Mouse (Mus musculus): ENCODE results near the gene Dcun1d2.

The Dcun1d2 gene

DNA sequence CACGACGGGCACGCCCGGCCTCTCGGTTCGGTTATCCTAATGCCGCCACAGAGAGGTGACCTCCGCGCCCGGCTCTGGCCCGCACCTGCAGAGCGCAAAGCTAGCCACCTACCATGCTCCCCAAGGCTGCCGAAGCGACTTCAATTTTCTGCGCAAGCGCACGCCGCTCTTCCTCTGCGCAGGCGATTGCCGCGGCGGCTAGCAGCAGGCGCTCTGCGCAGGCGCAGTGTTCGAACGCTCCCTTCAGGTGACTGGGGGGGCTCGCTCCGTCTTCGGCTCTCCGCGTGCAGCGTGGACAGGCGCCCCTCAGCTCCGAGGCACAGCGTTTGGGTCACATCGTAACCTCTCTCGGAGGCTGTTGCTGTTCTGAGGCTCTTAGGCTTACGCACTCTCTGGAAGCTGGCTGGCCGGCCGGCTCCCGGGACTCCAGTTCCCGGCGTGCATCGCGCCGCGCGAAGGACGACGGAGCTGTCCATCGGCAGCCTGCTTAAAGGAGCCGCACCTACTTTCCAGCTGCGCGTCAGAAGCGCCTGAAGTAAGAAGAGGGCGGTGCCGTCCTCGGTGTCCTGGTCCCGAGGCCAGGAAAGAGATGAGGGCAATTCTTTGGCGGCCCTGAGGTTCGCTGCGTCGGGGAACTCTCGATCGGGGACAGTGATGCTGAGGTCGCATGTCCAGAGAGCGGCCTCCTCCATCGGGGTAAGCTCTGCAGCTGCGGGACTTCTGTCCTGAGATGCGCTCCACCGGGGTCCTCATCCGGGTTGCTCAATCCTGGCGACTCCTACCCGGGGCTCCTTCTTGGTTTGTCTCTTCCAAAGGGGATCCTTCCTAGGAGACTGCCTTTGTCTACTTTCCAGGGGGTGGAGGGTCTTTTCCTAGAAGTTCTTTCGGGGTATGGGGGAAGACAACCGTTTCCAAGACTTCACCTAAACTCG is at the start of gene Dcun1d2, which contains the start of gene Tmco3:
Dcun1d2 (minus strand) TSS at position 440 of the 932 bp plus-strand sequence.
Tmco3 (plus strand) TSS at position 499 of the 932 bp plus-strand sequence.
- peak; percentile 97 for DNase-seq (ENCODE audit: low read depth)

DNA sequence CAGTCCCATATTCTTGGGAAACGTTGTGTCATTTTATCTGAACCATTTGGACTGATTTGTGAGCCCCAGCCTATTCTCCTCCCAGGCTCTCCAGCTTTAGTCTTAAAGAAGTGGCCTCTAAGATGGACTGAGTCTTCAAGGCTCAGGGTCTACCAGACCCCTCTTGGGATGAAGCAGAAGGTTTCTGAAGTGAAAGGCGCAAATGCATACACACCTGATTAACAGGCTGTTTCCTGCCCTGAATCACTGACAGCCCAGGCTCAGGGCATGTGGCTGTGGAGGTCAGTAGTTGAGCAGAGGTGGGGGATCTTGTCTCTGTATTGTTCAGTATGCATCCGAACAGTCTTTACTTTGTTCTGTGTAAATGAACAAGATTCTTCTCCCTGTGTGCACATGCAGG is 49.7 kb upstream of the Dcun1d2 start:
- no peak for DNase-seq (ENCODE audit: low read depth)

DNA sequence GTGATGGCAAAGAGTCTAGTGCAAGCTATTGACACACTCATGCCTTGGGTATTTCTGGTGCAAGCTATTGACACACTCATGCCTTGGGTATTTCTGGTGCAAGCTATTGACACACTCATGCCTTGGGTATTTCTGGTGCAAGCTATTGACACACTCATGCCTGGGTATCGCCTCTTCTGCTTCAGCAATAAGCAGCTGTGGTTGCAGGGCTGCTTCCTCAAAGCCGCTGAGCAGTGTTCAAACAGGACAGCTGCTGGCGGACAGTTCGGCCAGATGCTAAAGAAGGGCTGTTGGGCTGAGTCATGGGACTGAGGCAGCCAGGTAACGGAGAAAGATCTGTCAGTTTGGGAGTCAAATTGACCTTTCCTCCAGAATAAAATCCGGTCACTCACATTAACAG is 49.3 kb upstream of the Dcun1d2 start:
- DNase-seq (ENCODE audit: low read depth): peak; percentile 85

DNA sequence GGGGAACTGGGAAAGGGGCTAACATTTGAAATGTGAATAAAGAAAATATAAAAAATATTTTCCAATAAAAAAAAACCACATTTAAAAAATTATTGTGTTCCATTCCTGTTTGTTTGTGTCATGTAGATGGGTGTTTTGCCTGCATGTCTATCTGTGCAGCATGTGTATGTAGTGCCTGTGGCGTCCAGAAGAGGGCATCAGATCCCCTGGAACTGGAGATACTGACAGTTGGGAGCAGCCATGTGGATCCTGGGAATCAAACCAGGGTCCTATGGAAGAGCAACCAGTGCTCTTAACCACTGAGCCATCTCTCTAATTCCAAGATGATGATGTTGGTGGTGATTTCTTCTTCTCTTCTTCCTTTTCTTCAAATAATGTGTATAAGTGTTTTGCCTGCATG is 46.7 kb upstream of the Dcun1d2 start:
- peak; percentile 37 for DNase-seq (ENCODE audit: low read depth)

DNA sequence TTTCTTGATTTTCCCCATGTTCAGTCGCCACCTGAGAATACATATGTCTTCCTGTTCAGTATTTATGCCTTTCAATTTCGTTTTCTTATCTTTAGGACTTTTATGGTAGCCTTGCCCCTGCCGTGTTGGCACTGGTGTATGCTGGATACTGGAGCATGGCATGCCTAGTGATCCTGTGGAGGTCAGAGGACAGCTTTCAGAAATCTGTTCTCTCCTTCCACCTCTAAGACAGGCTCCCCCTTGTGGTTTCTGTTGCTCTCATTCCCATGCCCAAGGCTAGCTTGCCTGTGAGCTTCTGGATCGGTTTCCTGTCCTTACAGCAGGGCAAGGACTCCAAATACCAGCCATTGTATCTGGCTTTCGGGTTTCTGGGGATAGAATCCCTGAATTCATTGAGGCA is 38.7 kb upstream of the Dcun1d2 start:
- peak; percentile 60 for DNase-seq (ENCODE audit: low read depth)

DNA sequence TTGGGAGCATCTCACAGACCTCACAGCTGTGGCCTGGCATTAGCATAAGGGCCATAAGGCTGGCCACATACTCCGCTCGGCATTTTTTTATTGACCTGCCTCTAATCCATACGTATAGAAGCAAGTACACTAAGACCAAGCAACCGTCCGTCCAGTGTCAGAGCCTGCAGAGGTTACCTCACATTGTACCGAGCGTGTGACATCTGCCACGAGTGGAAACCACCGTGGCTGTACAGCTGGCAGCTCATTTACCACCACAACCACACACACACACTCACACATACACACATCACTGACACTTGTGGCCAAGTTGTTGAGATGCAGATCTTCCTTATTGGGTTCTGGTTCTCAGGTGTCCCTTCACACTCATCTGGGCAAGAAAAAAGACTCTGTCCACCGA is 28.7 kb upstream of the Dcun1d2 start:
- DNase-seq (ENCODE audit: low read depth): no peak

DNA sequence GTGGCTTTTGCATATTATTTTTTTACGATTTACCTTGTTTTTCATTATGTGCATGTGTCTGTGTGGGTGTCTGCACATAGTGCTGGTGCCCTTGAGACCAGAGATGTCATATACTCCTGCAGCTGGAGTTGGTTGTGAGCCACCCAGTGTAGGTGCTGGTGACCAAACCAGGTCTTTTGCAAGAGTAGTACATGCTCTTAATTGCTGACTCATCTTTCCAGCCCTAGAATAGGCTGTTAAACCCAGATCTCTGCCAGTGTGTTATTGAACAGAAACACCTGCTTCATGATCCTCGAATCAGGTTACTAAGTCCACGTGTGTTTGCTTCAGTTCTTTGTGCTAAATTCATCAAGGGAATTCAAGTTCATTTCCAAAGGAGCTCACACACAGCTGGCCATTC is 27.0 kb upstream of the Dcun1d2 start:
- peak; percentile 28 for DNase-seq (ENCODE audit: low read depth)

DNA sequence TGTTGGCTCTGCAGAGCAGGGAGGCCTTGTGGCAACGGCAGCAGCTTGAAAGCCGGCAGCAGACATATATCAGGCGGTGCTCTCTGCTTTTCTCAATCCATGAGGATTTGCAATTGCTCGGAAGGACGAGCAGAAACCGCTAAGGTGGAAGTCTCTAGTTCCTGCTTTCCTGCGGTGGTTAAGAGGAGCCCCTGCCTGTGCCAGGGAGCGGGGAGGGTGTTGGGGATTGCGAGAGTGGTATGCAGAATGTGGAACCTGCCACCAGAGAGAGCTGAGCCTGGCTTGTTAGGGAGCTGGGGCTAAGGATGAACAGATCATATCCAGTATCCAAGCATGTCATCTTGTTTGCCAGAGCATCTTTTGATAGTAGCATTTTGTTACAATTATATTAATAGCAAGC is 19.0 kb upstream of the Dcun1d2 start:
- peak; percentile 31 for DNase-seq (ENCODE audit: low read depth)

DNA sequence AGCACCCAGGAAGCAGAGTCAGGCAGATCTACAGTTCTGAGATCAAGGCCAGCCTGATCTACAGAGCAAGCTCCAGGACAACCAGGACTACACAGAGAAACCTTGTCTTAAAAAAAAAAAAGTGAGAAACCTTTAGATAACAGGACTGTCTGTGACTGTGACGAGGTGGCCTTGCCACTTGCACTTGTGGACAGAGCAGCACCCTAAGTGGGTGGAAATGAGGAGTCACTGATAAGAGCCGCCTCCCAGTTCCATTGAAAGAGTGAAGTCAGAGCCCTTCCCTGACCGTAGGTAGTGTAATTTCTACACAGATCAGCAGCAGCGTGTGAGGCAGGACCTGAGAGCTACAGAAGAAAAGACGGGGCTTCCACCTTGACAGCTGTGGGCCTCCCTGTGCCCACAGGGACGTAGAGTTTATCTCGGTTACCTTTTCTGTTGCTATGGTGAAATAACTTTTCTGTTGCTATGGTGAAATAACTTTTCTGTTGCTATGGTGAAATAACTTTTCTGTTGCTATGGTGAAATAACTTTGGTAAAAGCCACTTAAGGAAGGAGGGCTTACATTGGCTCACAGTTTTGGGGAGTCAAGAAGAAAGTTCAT is 18.5 kb upstream of the Dcun1d2 start:
- no peak for DNase-seq (ENCODE audit: low read depth)

DNA sequence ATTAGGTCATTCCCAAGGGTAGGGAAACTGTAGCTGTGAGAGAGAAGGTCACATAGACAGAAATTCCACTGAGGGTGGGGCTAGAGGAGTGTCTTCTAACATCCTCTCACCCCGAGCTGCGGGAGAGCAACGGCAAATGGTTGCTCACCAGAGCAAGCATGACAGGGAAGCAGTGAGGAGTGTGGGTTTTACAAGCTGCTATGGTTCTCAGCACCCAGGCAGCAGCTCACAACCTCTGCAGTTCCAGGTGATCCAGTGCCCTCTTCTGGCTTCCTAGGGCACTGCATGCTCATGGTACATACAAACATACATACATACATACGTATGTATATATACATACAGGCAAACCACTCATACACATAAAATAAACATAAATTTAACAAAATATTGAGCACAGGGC is 18.0 kb upstream of the Dcun1d2 start:
- no peak for DNase-seq (ENCODE audit: low read depth)

DNA sequence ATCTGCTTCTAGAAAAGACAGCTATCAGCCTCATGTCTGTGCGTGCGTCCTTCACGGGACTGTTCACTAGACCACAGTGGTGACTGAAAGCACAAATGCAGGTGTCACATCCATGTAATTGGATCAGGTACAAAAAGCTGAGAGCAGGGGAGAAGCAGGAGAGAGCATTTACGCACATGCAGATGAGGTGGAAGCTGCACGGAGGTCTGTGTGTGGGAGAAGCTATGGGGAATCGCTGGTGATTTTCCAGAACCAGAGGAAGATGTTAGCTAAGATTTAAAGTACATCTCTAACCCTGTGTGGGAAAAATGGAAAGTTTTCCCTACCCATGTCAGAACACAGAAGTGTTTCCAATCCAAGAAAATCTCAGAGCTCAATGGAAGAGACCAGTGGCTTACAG is 17.5 kb upstream of the Dcun1d2 start:
- DNase-seq (ENCODE audit: low read depth): no peak

DNA sequence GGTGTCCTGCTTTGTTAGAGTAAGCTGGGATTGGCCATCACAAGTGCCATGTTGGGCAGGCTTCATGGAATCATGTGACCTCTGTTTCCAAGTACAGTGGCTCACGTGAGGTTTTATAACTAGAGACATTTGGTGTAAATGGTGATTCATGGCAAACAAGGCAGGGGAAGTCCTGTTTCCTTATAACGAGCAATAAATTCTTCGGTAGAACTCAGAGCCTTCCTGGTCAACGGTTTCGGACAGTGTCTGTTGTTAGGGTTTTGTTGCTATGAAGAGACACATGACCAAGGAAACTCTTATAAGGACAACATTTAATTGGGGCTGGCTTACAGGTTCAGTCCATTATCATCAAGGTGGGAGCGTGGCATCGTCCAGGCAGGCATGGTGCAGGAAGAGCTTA is 13.1 kb upstream of the Dcun1d2 start:
- DNase-seq (ENCODE audit: low read depth): no peak

DNA sequence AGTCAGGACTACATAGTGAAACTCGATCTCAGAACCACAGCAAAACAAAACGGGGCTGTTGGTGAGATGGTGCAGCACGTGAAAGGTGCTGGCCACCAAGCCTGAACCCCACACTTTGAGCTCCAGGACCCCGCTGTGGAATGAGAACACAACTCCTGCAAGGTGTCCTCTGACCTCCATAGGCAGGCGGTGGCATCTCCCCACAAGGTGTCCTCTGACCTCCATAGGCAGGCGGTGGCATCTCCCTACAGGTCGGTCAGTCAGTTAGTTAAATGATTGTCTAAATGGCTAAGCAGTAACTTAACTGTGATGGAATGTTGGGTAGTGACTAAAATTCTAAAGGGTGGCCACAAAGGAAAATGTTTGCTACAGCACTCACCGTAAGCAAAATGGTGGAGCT is 11.6 kb upstream of the Dcun1d2 start:
- no peak for DNase-seq (ENCODE audit: low read depth)

DNA sequence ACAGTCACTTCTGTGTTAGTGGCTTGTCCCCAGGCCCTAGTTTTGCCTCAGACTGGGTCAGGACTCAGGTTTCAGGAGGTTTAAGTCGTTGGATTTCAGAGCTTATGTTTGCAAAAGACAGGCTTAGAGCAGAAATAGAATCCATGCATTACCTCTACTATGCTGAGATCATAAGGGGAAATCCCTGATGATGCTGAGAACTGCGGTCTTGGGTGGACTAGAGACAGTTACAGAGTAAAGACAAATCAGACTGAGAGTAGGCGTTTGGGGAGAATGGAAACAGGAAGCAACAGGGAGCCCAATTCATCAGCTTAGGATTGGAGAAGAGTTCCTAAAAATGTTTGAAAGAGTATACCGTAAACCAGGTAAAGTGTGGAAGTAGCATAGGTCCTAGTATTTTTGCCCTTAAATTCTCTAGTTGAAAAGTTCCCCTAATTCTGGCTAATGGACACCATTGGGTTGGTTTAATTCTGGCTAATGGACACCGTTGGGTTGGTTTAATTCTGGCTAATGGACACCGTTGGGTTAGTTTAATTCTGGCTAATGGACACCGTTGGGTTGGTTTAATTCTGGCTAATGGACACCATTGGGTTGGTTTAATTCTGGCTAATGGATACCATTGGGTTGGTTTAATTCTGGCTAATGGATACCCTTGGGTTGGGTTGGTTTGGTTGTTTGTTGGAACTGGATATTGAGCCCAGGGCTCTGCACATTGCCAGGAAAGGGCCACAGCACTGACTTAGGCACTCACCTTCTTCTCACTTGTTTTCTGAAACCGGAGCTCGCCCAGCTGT is 5.9 kb upstream of the Dcun1d2 start:
- no peak for DNase-seq (ENCODE audit: low read depth)

DNA sequence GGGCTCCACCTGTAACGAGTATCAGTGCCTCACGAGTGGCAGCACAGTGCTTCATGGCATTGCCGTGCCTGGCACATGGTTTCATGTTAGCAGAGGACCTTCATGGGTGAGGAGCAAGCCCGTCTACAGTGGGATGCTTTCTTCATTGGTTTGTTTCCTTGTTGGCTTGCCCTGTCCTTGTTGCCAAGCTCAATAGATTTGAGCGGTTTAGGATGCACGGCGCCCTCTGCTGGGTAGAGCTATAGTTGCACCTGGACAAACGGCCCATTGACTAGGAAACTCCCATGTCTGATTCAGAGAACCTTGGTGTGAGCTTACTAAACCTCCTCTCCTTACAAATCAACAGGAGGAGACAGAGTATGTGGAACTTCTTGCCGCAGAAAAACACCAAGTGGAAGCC is 4.4 kb upstream of the Dcun1d2 start:
- DNase-seq (ENCODE audit: low read depth): peak; percentile 81

DNA sequence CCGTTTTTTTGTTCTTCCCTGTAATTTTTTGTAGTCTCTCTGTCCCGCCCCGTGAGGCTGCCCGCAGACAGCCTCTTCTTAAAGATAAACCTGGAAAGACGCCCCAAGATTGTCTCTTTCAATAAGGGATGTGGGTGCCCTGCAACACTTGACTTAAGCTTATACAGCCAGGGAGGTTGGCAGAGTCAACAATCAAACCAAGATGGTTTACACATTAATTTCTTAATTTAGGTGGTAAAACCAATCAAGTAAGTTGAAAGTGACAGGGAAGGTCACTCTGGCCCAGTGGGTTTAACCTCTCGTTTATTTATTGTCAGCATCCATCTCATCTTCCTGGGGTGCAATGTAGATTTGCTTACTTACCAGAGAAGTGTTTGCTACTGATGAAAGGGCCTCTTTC is 715 bp upstream of the Dcun1d2 start:
- DNase-seq (ENCODE audit: low read depth): peak; percentile 11

DNA sequence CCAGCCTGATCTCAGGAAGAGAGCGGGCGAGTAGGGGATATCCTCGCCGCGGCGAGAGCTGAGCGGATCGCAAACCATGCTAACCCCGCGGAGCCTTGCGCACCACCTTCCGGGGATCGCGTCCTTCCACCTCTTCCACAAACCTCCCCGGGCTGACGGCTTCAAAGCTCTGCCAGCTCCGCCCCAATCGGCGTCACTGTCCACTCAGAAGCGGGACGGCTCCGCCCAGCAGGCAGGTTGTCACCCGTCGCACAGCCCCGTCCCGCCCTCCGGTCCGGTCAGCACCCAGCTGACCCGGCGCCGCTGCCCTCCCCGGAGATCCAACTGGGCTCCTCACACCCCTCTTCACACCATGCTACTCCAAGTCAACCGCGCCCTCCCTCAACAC is 633 bp downstream of the Dcun1d2 start:
- DNase-seq (ENCODE audit: low read depth): peak; percentile 94

DNA sequence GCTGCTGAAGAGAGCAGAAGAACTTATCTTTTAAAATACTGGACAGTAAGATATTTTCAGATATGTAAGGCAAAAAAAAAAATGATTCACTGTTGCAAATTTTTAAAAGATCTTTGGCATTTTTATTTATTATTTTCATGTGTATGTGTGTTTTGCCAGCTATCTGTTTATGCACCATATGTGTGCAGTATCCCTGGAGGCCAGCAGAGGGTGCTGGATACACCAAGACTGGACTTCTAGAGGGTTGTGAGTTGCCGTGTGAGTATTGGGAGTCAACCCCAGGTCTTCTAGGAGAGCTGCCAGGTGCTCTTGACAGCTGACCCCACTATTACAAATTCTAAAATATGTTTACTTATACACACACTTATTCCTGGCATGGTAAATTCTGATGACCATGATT is 4.7 kb downstream of the Dcun1d2 start:
- no peak for DNase-seq (ENCODE audit: low read depth)

DNA sequence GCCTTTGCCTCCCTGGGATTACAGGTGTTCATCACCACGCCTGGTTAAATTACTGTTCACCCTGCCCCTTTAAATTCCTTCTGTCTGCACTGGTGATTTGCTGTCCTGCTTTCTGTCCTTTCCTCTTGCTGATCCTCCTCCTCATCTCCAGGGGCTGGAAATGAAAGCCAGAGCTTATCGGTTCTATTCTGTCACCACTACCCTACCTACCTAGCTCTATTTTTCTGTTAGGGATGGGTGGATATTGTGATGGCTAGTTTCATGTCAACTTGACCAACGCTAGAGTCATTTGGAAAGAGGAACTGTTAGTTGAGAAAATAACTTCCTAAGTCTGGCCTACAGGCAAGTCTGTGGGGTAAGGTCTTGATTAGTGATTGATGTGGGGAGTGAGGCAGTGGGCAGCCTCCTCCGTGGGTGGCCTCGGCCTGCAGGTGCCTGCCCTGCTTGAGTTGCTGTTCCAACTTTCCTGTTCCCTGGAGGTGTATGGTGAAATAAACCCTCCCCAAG is 10.9 kb downstream of the Dcun1d2 start:
- DNase-seq (ENCODE audit: low read depth): no peak

DNA sequence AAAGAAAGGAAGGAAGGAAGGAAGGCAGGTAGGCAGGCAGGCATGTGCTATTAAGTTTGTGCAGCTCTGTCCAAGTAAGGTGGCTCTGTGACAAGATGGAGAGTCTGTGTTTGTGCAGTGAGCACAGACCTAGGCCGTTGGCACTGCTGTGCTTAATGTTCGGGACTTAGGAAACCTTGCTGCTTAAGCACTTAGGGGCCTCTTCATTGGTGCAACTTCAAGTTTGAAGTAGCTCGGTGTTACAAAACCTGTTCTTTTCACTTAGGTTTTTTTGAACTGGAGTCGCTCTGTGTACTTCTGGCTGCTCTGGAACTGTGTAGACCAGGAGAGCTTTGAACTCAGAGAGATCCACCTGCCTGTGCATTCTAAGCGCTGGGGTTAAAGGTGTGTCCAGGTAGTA is 15.1 kb downstream of the Dcun1d2 start:
- no peak for DNase-seq (ENCODE audit: low read depth)

DNA sequence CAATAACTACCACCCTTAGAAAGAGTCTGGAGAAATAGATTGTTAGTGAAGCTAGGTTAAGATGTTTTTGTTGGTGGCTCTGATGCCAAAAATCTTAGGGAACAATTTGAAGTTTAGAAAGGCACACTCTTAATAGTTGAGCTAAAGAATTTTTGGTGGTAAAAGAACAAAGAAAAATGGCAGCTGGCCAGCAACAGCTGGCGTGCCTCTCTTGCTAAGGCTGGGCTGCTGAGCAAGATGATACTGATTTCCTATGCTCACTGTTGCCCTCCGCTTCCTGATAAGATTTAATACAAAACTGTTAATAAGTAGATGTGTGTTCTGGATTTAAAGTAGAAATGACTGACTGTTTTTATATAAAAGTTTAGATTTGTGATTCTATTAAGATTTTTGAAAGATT is 20.4 kb downstream of the Dcun1d2 start:
- DNase-seq (ENCODE audit: low read depth): no peak

DNA sequence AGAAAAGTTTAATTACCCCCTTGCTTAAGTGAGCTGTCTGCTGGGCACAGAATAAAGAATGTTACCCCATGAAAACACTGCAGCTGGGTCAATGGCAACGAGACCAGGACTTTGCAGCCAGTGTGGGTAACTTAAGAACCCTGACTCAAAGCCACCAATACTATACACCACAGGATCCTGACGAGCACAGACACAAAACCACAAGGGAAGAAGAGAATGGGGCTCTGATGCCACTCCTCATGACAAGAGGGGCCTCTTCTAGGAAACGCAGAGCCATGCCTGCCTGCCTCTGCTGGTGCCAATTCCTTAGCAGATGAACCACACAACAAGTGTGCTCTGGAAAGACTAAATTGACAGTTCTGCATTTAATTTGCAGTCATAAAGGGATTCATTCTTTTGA is 24.6 kb downstream of the Dcun1d2 start:
- DNase-seq (ENCODE audit: low read depth): peak; percentile 69

DNA sequence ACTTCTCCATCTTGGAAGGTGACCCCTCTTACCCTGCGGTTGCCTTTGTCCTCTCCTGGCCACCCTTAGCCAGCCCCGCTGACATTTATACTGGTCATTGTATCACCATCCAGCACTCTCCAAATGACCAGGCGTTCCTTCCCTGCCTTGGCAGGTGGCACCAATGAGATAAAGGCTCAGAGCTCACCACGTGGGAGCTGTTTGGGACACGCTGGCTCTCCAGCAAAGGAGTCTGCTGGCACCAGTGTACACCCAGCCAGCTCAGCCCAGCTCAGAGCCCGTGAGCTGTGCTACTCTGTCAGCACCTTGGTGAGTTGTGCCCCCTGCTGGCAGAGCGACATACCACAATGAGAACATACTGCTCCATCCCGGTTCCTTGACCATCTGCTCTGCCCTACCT is 33.9 kb downstream of the Dcun1d2 start, which contains the start of gene Adprhl1:
Adprhl1 (minus strand) TSS at position 144 of the 400 bp plus-strand sequence.
- DNase-seq (ENCODE audit: low read depth): peak; percentile 76
